Mouse (Mus musculus): ENCODE measurements around the gene Olfr773. TPM values are rescaled to one million over a fixed set of nuclear protein-coding genes. Genes with fewer than 3 reads are reported as not detected.
"Not testable (repeated sequence)": the region's sequence is repeated elsewhere in the genome, so short reads cannot be mapped to it uniquely, and the experiment has no call there.

Olfr773 gene
- polyA plus RNA-seq (2015; fragmentation: Nextera tagmentation; extraction: Ambion mirVana), result not detected in 2 replicates

DNA sequence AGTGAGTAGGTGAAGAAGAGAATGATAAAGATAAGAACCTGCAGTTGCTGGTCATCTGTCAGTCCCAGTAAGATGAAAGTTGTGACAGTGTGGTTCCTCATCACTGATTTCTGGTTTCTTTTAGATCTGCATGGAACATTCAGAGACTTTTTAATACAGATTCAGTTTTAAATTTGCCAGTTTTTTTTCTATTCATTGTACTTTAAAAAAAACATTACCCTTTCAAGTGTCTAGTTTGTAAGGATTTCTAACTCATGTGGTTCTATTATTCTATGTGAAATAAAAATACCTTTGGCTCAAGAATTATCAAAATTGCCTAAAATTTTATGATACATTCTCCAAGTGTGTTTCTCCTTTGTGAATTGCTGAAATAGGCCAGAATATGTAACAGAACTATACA lies at the start of gene Olfr773:
TSS of gene Olfr773 (minus strand) at position 101 of the 400 bp plus-strand sequence.
- not testable (repeated sequence) for H3K4me3 ChIP-seq; H3K9me3 ChIP-seq; H3K36me3 ChIP-seq; ATAC-seq (ENCODE audit: extremely low read depth, insufficient number of reproducible peaks, low FRiP score, low TSS enrichment); H3K4me2 ChIP-seq; H3K4me1 ChIP-seq; H3K27ac ChIP-seq (replicated peaks); H3K9ac ChIP-seq; H3K27me3 ChIP-seq (replicated peaks)

GRCm38 (mm10) chr10:129235904-129236303 lies 48.7 kb upstream of the Olfr773 start, which contains the start of gene Olfr774:
Gene Olfr774, plus strand, starts transcription at chr10:129236204.
- WGBS, result 65% methylated on average over 2 of the region's 2 CpGs
- H3K9ac ChIP-seq, result no peak within 1 kb of the TSS
- ATAC-seq (ENCODE audit: extremely low read depth, insufficient number of reproducible peaks, low FRiP score, low TSS enrichment), result no peak
- H3K4me3 ChIP-seq, result no peak within 1 kb of the TSS
- no peaks in the 10 kb centered on the region for H3K27me3 ChIP-seq (replicated peaks)
- no peaks in the 10 kb centered on the region for H3K9me3 ChIP-seq
- no peak within 1 kb of the TSS for H3K27ac ChIP-seq (replicated peaks)
- no peak within 1 kb of the TSS for H3K4me2 ChIP-seq
- H3K4me1 ChIP-seq, result no peaks in the 10 kb centered on the region
- no peaks in the 10 kb centered on the region for H3K36me3 ChIP-seq

GRCm38 (mm10) chr10:129230737-129231136 lies 43.5 kb upstream of the Olfr773 start:
- no peak overlapping the region for H3K9ac ChIP-seq
- no peaks in the 10 kb centered on the region for H3K4me1 ChIP-seq
- no peaks in the 10 kb centered on the region for H3K27me3 ChIP-seq (replicated peaks)
- H3K4me3 ChIP-seq, result no peak overlapping the region
- no peaks in the 10 kb centered on the region for H3K36me3 ChIP-seq
- H3K9me3 ChIP-seq, result no peaks in the 10 kb centered on the region; the same call in 1 of the 2 replicates
- 50% methylated on average over 1 of the region's 1 CpGs for WGBS
- no peak overlapping the region for H3K27ac ChIP-seq (replicated peaks)
- no peak for ATAC-seq (ENCODE audit: extremely low read depth, insufficient number of reproducible peaks, low FRiP score, low TSS enrichment)
- H3K4me2 ChIP-seq, result no peak overlapping the region

DNA sequence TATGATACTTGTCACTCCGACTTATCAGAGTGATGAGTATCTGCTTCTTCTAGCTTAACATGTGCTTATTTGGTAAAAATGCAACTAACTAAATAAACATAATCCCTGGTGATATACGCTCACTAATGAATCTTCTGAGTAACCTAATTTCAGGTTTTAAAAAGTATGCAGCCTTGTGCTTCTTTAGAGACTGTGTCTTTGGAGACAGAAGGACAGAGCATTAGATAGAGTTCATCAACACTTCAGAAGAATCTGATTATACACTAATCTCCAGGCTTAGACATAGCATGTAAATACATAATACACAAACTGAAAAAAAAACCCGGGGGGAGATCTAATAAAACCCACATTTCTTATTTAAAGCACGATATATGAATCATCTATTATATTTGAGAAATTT lies 9.4 kb downstream of the Olfr773 start, which contains the start of gene Olfr772:
TSS of gene Olfr772 (minus strand) at position 101 of the 400 bp plus-strand sequence.
- H3K9me3 ChIP-seq; H3K9ac ChIP-seq; ATAC-seq (ENCODE audit: extremely low read depth, insufficient number of reproducible peaks, low FRiP score, low TSS enrichment); H3K4me2 ChIP-seq; H3K36me3 ChIP-seq; H3K4me3 ChIP-seq; H3K4me1 ChIP-seq; H3K27me3 ChIP-seq (replicated peaks); H3K27ac ChIP-seq (replicated peaks): not testable (repeated sequence)
- 82% methylated on average over 4 of the region's 4 CpGs for WGBS

GRCm38 (mm10) chr10:129164651-129165050 lies 22.6 kb downstream of the Olfr773 start, which contains the start of gene Olfr771:
Gene Olfr771, minus strand, starts transcription at chr10:129164751.
- Histone ChIP-seq H3K4me3 (no peak within 1 kb of the TSS), H3K4me1 (no peaks in the 10 kb centered on the region), H3K9me3 (no peaks in the 10 kb centered on the region), H3K27me3 (replicated peaks) (no peaks in the 10 kb centered on the region), H3K36me3 (no peaks in the 10 kb centered on the region), H3K4me2 (no peak within 1 kb of the TSS), H3K9ac (no peak within 1 kb of the TSS), H3K27ac (replicated peaks) (no peak within 1 kb of the TSS)
- ATAC-seq (ENCODE audit: extremely low read depth, insufficient number of reproducible peaks, low FRiP score, low TSS enrichment), result no peak
- 75% methylated on average over 1 of the region's 1 CpGs for WGBS

DNA sequence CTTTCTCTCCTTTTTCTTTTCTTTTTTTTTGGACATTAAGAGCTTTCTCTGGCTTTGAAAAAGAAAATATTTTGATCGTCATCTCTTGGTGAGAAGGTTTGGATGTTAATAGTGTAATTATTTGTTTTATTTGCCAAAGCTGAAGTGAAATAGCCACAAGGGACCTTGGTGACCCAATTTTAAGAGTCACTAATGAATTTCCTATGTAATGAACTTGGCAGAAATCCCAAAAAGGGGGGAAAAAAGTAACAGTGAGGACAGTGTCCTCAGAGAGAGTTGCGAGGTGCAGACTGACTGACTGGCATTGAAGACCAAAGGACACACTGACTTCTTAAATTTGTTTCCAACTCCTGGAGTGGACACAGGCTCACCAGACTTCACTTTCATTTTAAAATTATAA lies 48.3 kb downstream of the Olfr773 start, which contains the start of gene Olfr770:
TSS of gene Olfr770 (minus strand) at position 101 of the 400 bp plus-strand sequence.
- no peak within 1 kb of the TSS for H3K9ac ChIP-seq
- H3K36me3 ChIP-seq, result no peaks in the 10 kb centered on the region
- no peaks in the 10 kb centered on the region for H3K9me3 ChIP-seq
- H3K27me3 ChIP-seq (replicated peaks), result no peaks in the 10 kb centered on the region
- no peak within 1 kb of the TSS for H3K4me3 ChIP-seq
- no peak within 1 kb of the TSS for H3K4me2 ChIP-seq
- ATAC-seq (ENCODE audit: extremely low read depth, insufficient number of reproducible peaks, low FRiP score, low TSS enrichment), result no peak
- H3K4me1 ChIP-seq, result no peaks in the 10 kb centered on the region
- 84% methylated on average over 2 of the region's 2 CpGs for WGBS
- no peak within 1 kb of the TSS for H3K27ac ChIP-seq (replicated peaks)

Other genes starting within 250 kb of the Olfr773 start
- 0.15 TPM in 1 of 2 replicates, not detected in the other for gene Mettl7b, start 226.4 kb downstream of the Olfr773 start, polyA plus RNA-seq (2015; fragmentation: Nextera tagmentation; extraction: Ambion mirVana)
- gene Olfr9, start 198.0 kb downstream of the Olfr773 start, polyA plus RNA-seq (2015; fragmentation: Nextera tagmentation; extraction: Ambion mirVana), result not detected in 2 replicates
- not detected in 2 replicates for gene Olfr763, start 176.6 kb downstream of the Olfr773 start, polyA plus RNA-seq (2015; fragmentation: Nextera tagmentation; extraction: Ambion mirVana)
- gene Olfr764-ps1, start 147.5 kb downstream of the Olfr773 start, polyA plus RNA-seq (2015; fragmentation: Nextera tagmentation; extraction: Ambion mirVana), result not detected in 2 replicates
- gene Olfr765, start 137.4 kb downstream of the Olfr773 start, polyA plus RNA-seq (2015; fragmentation: Nextera tagmentation; extraction: Ambion mirVana), result not detected in 2 replicates
- gene Olfr766-ps1, start 118.4 kb downstream of the Olfr773 start, polyA plus RNA-seq (2015; fragmentation: Nextera tagmentation; extraction: Ambion mirVana), result not detected in 2 replicates
- not detected in 2 replicates for gene Olfr767, start 104.5 kb downstream of the Olfr773 start, polyA plus RNA-seq (2015; fragmentation: Nextera tagmentation; extraction: Ambion mirVana)
- gene Olfr768, start 88.0 kb downstream of the Olfr773 start, polyA plus RNA-seq (2015; fragmentation: Nextera tagmentation; extraction: Ambion mirVana), result not detected in 2 replicates
- gene Olfr769, start 69.6 kb downstream of the Olfr773 start, polyA plus RNA-seq (2015; fragmentation: Nextera tagmentation; extraction: Ambion mirVana), result 0.13 TPM in 1 of 2 replicates, not detected in the other
- gene Olfr770, start 48.4 kb downstream of the Olfr773 start, polyA plus RNA-seq (2015; fragmentation: Nextera tagmentation; extraction: Ambion mirVana), result not detected in 2 replicates
- gene Olfr771, start 22.7 kb downstream of the Olfr773 start, polyA plus RNA-seq (2015; fragmentation: Nextera tagmentation; extraction: Ambion mirVana), result not detected in 2 replicates
- gene Olfr772, start 9.5 kb downstream of the Olfr773 start, polyA plus RNA-seq (2015; fragmentation: Nextera tagmentation; extraction: Ambion mirVana), result not detected in 2 replicates
- gene Olfr774, start 48.8 kb upstream of the Olfr773 start, polyA plus RNA-seq (2015; fragmentation: Nextera tagmentation; extraction: Ambion mirVana), result not detected in 2 replicates
- gene Olfr775, start 61.0 kb upstream of the Olfr773 start, polyA plus RNA-seq (2015; fragmentation: Nextera tagmentation; extraction: Ambion mirVana), result not detected in 2 replicates
- not detected in 2 replicates for gene Olfr776, start 71.7 kb upstream of the Olfr773 start, polyA plus RNA-seq (2015; fragmentation: Nextera tagmentation; extraction: Ambion mirVana)
- gene Olfr777, start 84.1 kb upstream of the Olfr773 start, polyA plus RNA-seq (2015; fragmentation: Nextera tagmentation; extraction: Ambion mirVana), result not detected in 2 replicates
- gene Olfr780, start 130.7 kb upstream of the Olfr773 start, polyA plus RNA-seq (2015; fragmentation: Nextera tagmentation; extraction: Ambion mirVana), result not detected in 2 replicates
- gene Olfr781, start 141.4 kb upstream of the Olfr773 start, polyA plus RNA-seq (2015; fragmentation: Nextera tagmentation; extraction: Ambion mirVana), result not detected in 2 replicates
- gene Olfr782, start 161.4 kb upstream of the Olfr773 start, polyA plus RNA-seq (2015; fragmentation: Nextera tagmentation; extraction: Ambion mirVana), result not detected in 2 replicates
- 0.07 TPM in 1 of 2 replicates, not detected in the other for gene Olfr784, start 196.7 kb upstream of the Olfr773 start, polyA plus RNA-seq (2015; fragmentation: Nextera tagmentation; extraction: Ambion mirVana)
- not detected in 2 replicates for gene Olfr785, start 218.0 kb upstream of the Olfr773 start, polyA plus RNA-seq (2015; fragmentation: Nextera tagmentation; extraction: Ambion mirVana)
- not detected in 2 replicates for gene Olfr786, start 239.9 kb upstream of the Olfr773 start, polyA plus RNA-seq (2015; fragmentation: Nextera tagmentation; extraction: Ambion mirVana)

All from heart, embryonic 13.5 days (tissue).